Mouse (Mus musculus): ENCODE data around the gene Adamtsl1.

Gene Adamtsl1

DNA sequence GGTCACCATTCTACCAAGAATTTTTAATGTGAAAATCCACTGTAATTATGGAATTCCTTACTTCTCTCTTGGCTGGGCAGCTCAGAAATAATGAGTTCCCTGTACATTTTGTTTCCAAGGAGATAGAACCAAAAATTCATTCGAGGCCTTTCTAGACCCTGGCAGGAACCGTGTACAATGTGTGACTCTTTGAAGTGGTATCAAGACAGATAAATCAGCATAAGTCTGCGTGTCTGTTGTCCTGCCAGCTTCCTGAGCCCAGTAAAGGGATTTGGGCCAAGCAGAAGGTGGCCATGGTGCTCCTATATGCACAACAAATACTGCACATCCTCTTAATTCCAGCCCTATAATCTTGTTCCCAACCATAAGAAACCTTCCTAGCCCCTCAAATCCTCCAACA, 887.1 kb downstream of the Adamtsl1 start:
- no peak for DNase-seq (ENCODE audit: low spot score in 2 of 2)

DNA sequence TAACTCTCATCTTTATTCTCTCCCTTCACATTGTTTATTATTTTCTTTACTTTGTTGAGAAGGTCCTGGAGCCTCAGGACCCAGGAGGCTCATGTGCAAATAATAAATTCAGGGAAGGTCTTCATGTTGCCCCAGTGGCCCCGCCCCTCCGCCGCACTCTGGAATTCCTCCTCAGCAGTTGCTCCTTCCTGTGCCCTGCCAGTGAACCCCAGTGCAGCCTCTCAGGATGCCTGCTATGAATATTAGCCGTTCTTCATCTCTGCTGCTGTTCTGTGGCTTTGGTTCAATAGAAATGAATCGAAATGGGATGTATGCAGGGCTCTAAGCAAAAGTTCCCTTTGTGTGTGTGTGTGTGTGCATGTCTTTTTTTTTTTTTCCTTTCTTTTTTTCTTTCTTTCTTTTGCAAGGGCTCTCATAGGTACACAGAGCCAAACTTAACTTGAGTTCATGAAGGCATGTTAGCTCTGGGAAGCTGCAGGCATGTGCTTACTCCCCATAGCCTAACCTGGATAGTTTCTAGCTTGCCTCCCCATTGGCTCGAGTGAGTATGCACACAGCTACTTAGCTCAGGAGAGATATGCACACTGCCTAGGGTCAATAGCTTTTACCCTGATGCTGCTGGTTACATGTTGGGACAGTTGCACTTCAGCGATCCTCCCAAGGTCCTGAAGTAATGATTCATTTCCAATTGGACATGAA, 892.7 kb downstream of the Adamtsl1 start:
- DNase-seq (ENCODE audit: low spot score in 2 of 2): no peak

DNA sequence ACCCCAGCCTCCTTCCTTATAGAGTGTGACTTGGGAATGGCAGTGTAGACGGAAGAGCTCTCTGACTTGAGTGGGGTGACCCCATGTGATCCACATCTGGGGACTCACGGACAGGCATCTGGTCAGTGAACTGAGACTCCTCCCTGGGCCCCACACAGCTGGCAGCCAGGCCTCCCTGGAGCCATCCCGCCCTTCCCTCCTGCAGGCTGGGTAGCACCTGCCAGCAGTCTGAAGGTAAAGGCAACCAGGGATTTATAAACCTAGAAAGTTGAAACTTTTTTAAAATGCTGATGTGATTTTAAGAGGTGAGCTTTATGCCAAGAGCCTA, 893.2 kb downstream of the Adamtsl1 start:
- no peak for DNase-seq (ENCODE audit: low spot score in 2 of 2)

DNA sequence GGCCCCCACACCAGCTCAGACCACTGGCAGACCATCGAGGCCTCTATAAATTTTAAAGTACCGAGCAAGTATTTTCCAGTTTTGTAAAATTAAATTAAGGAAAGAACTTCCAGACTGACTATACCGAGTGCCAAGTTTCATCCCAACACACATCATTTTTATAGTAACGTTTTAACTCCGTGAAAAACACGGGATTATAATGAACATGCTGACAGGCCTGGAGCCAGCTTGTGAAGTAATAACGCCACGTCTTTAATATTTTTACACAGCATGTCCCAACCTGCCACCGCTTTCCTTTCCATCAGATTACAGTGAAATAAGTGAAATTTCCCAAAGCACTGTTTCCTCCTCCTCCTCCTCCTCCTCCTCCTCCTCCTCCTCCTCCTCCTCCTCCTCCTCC, 894.4 kb downstream of the Adamtsl1 start:
- DNase-seq (ENCODE audit: low spot score in 2 of 2): no peak

DNA sequence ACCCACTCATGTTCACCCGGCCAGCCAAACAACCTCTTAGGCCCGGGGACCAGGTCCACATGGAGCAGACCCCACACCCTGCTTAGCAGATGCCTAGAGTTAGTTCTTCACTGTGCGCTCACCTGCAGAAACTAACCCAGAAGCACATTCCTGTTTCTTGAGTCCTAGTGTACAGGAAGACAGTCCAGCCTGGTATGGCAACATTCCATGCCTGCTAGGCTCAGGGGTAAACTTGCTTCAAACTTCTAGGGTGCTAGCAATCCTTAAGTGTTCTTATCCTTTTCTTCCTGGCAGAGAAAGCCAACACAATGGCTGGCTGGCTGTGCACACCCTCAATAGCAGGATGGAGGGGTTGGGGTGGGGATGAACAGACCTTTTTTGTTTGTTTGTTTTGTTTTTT, 897.0 kb downstream of the Adamtsl1 start:
- no peak for DNase-seq (ENCODE audit: low spot score in 2 of 2)

DNA sequence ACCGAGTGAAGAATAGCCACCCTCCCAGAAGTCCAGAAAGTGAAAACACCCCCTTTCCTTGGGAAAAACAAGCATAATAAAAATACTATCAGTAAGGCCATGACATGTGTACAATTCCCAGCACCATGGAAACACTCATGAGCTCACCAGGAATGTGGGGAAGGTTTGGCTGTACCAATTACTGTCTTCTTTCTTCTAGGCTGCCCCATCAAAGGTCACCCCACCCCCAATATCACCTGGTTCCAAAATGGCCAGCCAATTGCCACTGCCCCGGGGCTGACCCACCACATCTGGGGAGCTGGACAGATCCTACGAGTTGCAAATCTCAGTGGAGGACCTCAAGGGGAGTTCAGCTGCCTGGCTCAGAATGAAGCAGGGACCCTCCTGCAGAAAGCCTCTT, 899.4 kb downstream of the Adamtsl1 start:
- no peak for DNase-seq (ENCODE audit: low spot score in 2 of 2)

DNA sequence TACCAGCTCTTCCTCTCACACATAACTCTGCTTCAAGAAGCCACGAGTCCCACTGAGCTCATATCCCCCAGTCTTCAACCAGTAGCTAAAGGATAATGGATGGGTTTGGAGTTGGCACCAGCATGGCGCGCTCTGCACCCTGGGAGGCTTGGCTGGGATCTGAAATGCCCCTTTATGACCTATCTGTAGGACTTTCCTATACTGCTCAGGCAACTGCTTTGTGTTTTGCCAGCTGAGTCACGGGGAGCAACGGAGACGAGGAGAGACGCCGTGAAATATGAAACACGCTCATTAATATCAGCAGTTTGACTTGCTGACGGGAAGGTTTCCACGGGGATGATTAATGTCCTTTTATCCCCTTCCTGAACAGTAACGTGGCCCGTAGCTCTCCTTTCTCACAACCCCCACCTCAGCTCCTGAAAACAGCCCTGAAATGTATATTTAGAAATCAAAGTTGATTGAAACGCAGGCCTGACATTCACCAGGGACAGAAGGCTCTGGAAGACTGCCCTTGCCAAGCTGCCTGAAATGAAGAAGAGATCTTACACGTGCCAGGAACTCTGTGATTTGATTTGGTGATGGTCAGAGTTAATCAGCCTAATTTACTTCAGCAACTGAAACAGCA, 902.5 kb downstream of the Adamtsl1 start:
- DNase-seq (ENCODE audit: low spot score in 2 of 2): no peak

DNA sequence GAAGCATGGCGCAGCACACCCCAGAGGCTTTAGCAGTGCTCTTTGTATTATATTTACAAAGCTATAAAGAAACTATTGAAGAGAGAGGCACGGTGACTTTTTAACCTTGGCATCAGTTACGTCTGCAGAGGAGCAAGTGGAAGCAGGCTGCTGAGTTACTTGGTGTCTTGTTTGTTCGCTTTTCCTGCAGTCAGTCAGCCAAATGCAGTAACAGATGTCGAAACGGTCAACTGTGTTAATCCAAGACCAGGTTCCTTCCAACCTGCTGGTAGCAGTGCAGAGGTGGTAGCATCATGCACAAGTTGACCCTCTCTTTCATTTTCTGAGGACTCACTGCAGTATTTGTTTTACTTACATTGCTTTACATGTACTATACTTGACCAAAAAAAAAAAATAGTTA, 908.6 kb downstream of the Adamtsl1 start:
- no peak for DNase-seq (ENCODE audit: low spot score in 2 of 2)

DNA sequence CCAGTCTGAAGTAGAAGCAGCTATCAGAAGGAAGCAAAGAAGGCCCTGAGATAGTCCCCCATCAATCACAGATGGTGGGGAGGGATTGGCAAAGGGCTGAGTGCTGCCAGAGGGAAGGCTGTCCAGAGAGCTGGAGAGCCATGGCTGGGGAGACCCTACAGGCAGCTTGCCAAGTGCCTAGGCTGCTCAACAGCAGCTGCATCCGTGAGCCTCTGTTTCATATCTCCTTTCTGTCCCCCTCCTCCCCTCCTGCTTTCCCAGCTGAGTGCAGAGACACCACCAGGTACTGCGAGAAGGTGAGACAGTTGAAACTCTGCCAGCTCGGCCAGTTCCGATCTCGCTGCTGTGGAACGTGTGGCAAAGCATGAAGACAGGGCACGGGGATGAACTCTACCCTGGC, 911.6 kb downstream of the Adamtsl1 start:
- no peak for DNase-seq (ENCODE audit: low spot score in 2 of 2)

DNA sequence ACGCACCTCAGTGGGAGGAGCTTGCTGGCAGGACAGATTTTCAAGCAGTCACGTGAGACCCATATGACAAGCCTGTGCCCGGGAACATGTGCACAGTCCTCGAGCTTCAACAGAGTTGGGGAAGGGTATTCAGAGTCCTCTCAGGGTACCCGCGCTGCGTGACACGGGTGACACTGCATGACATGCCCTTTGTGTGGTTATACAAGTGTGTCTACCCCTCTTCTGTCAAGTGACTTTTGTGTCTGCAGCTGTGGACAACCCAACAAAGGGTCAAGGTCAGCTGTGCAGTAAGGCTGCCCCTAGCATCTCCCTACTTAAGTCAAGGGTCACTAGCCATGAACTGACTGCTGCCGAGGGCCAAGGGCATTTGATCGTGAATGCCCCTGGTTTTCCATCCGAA, 912.6 kb downstream of the Adamtsl1 start:
- no peak for DNase-seq (ENCODE audit: low spot score in 2 of 2)

DNA sequence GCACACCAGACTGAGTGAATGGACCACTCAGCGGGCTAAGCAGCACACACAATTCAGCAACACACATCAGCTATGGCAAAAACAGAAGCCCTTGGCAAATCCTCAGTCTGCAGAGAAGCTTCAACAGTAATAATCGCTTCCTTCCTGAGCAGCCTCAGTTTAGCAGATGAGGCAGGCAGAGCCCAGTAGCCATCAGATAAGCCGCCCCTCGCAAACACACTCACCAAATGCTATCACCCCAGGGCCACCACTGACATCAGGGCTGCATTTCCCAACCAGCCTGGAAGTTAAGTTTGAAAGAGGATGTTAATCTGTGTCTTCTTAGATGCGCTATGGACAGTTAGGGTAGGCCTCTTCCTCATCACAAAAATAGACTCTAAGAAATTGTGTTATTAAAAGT, 913.3 kb downstream of the Adamtsl1 start:
- no peak for DNase-seq (ENCODE audit: low spot score in 2 of 2)

DNA sequence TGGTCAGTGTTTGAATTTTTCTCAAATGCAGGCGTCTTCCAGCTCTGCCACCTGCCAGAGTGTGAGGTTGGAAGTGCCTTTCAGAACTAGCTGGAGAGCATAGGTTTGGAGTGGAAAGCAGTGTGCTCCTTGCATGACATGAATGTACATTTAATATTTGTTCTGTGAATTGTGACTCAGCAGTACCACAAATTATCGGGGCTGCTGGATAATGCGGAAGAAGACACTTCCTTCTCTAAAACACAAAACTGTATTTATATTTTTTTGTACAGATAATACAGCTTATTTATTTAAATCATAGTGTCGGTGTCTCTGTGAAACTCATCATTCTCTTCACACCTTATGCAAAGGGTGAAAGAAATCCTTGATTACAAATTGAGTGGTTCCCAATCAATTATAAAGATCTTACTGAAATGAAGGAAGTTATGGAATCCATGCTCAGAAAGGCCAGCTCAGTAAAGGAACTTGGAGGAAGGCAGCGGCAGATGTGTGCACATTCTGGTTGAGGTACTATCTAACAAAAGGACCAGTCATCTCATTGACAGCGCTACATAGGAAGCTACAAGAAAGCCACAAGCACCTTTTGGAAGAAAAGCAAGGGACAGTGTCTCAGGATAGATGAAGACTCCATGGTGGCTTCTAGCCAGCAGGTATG, 914.2 kb downstream of the Adamtsl1 start:
- no peak for DNase-seq (ENCODE audit: low spot score in 2 of 2)

DNA sequence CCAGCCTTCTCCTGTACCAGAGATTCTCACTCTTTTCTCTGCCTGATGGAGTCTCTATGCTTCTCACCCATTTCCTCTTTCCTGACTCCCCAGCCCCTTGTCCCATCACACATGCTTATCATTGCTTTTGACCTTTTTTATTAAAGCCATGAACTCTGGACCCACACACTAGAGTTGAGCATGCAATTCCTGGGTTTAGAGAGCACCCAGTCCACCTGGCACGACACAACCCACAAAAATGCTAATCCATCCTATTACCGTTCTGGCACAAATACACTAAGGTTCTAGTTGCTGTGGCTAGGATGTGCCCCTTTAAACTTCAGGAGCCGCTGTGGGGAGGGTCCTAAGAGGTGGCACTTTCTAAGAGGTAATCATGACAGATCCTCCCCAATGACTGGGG, 921.7 kb downstream of the Adamtsl1 start:
- DNase-seq (ENCODE audit: low spot score in 2 of 2): no peak

DNA sequence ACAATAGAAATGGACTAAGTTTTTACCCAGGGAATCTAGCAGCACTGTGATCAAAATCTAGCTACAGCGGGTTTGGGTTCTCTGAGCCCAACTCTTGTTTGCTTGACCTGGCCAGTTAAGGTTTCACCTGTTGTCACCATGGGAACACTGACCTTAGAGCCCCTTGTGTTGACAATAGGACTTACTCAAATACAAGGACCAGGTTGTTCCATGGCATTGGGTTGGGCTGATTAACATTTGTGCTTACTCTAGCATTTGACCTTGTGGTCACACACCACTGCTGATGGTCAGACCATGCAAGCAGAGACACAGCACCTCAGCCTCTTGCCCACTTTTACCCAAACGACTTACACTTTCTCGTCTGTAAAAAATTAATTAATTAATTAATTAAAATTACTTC, 922.4 kb downstream of the Adamtsl1 start:
- DNase-seq (ENCODE audit: low spot score in 2 of 2): no peak

DNA sequence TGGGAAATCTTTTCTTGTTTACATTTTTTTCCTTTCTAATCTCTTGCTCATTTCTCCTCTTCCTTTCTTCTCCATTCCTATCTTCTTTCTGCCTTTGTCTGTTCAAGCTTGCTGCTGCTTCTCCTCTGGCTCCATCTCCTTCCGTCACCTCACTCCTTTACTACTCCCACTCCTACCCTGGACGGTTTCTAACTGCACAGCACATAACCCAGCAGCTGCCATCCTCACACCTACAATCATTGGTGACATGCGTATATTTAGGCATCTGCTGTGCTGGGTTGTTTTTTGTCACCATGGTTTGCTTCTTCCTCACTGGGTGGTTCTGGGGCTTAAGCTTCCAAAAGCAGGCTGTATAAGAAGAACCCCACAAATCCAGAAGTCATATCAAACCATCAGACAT, 936.5 kb downstream of the Adamtsl1 start:
- DNase-seq (ENCODE audit: low spot score in 2 of 2): no peak

DNA sequence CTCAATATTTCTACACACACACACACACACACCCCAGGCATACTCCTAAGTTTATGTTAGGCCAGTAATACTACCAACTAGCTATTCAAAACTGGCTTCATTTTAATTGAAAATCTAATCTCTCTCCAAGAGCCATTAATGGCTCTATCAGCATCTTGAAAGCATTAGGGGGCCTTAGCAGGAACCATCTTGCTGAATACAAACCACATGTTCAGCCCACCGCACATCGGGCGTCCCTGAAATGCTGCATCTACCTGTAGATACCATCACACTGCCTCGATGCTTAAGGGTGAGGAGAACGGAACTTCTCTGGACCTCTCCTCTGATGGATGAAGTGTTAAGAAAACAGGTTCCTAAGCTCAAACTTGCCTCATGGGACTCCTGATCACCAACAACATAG, 950.8 kb downstream of the Adamtsl1 start:
- no peak for DNase-seq (ENCODE audit: low spot score in 2 of 2)
